Mouse (Mus musculus) G1E (cell line): ENCODE results near the gene Nol3.

Experiments used
- CTCF ChIP-seq: IDR thresholded peaks from 2 replicates; pipeline ENCODE4 v1.5.1; 2012; ENCODE audit warnings: low read depth, low read length, inconsistent platforms, mixed read lengths
- GATA1 ChIP-seq: IDR thresholded peaks from 2 replicates; pipeline ENCODE4 v1.6.1; 2012; ENCODE audit warnings: borderline replicate concordance, low read length, inconsistent platforms, mixed read lengths
- POLR2AphosphoS5 ChIP-seq: IDR thresholded peaks from 2 replicates; pipeline ENCODE4 v1.6.1; 2012; ENCODE audit warnings: low read depth, low read length, inconsistent platforms; ENCODE audit not compliant: insufficient replicate concordance
- TAL1 ChIP-seq: conservative IDR thresholded peaks from 2 replicates; pipeline ENCODE4 v1.6.1; 2012; ENCODE audit warnings: low read depth, low read length, inconsistent platforms, mixed read lengths

- TF ChIP-seq TAL1 (no peak), CTCF (no peak), POLR2AphosphoS5 (no peak), GATA1 (no peak)
These were observed 13.2 kb downstream of the Nol3 start for GRCm38 (mm10) chr8:105288958-105289732.
